Mouse (Mus musculus) bone marrow, adult 2 months (tissue): ENCODE measurements around the gene Tmem208. TPM values are rescaled to one million over a fixed set of nuclear protein-coding genes. Genes with fewer than 3 reads are reported as not detected.
A peak's percentile ranks its signal among the peaks of the same experiment; 100 is the strongest.

Source experiments
- H3K27ac ChIP-seq: fragments of 200-500 bp; 2 replicates; pipeline ENCODE4 v1.5.1; 2012; ENCODE audit warnings: low read depth, mild to moderate bottlenecking, control low read depth, inconsistent platforms, low read length; ENCODE audit not compliant: control insufficient read depth, poor library complexity, insufficient read depth
- H3K4me1 ChIP-seq: fragments of 200-500 bp; 2 replicates; pipeline ENCODE4 v1.6.1; 2011; ENCODE audit warnings: low read length; ENCODE audit not compliant: control insufficient read depth, insufficient read depth
- H3K4me3 ChIP-seq: fragments of 200-500 bp; replicated peaks from 2 replicates; pipeline ENCODE3; 2011; ENCODE audit warnings: mild to moderate bottlenecking, low read depth, low read length, control low read depth; ENCODE audit not compliant: control insufficient read depth
- CTCF ChIP-seq: fragments of 200-500 bp; IDR thresholded peaks from 2 replicates; pipeline ENCODE4 v1.5.1; 2011; ENCODE audit warnings: low read length, control low read depth; ENCODE audit not compliant: control insufficient read depth, insufficient read depth
- POLR2A ChIP-seq: fragments of 200-500 bp; IDR thresholded peaks from 2 replicates; pipeline ENCODE4 v1.6.1; 2011; ENCODE audit warnings: low read depth, mild to moderate bottlenecking, control low read depth, low read length, borderline replicate concordance; ENCODE audit not compliant: control insufficient read depth
- WGBS: fragments of 180-500 bp; shearing (Covaris S2); methylation state at CpG from one replicate; pipeline ENCODE4 v1.1.7; 2018; 5-methylcytosine and 5-hydroxymethylcytosine counted together
- polyA plus RNA-seq: library from polyadenylated mRNA; stranded (reverse); fragments of >200 nt; gene quantifications from 2 replicates; pipeline ENCODE4 v1.2.4, GENCODE M21; 2011; ENCODE audit warnings: low replicate concordance; ENCODE audit not compliant: missing spikeins, insufficient read depth, insufficient read length

The Tmem208 gene
- polyA plus RNA-seq, result 81.6 and 140 TPM in 2 replicates

GRCm38 (mm10) chr8:105326141-105326672, at the start of gene Tmem208, which contains the start of gene Lrrc29:
Gene Tmem208, plus strand, starts transcription at chr8:105326354.
Gene Lrrc29, minus strand, starts transcription at chr8:105326278.
- peak within 1 kb of the TSS; percentile 82 for H3K4me3 ChIP-seq
- under 1% methylated on average over 36 of the region's 36 CpGs for WGBS
- TF ChIP-seq POLR2A, result peak; percentile 94; the same call in 1 of the 2 replicates
- TF ChIP-seq CTCF, result peak; percentile 46
- H3K27ac ChIP-seq, result peak within 1 kb of the TSS; percentile 48
- peaks cover 1% of the 10 kb centered on the region; the same call in 1 of the 2 replicates for H3K4me1 ChIP-seq

GRCm38 (mm10) chr8:105278911-105279334, 47.2 kb upstream of the Tmem208 start:
- Histone ChIP-seq H3K4me1 (peaks cover 1% of the 10 kb centered on the region), H3K27ac (no peak overlapping the region), H3K4me3 (no peak overlapping the region)
- TF ChIP-seq POLR2A (no peak; the same call in 1 of the 2 replicates), CTCF (no peak)
- under 1% methylated on average over 28 of the region's 28 CpGs for WGBS

GRCm38 (mm10) chr8:105280567-105280966, 45.6 kb upstream of the Tmem208 start:
- Histone ChIP-seq H3K4me3 (no peak overlapping the region), H3K27ac (no peak overlapping the region), H3K4me1 (peaks cover 1% of the 10 kb centered on the region)
- WGBS, result 47% methylated on average over 3 of the region's 3 CpGs
- TF ChIP-seq CTCF (no peak), POLR2A (no peak)

GRCm38 (mm10) chr8:105281821-105282220, 44.3 kb upstream of the Tmem208 start:
- Histone ChIP-seq H3K27ac (no peak overlapping the region), H3K4me1 (peaks cover 1% of the 10 kb centered on the region), H3K4me3 (no peak overlapping the region)
- no peak for TF ChIP-seq CTCF
- WGBS, result 86% methylated on average over 12 of the region's 12 CpGs

GRCm38 (mm10) chr8:105282239-105282638, 43.9 kb upstream of the Tmem208 start:
- Histone ChIP-seq H3K27ac (no peak overlapping the region), H3K4me3 (no peak overlapping the region), H3K4me1 (peaks cover 1% of the 10 kb centered on the region)
- WGBS, result 60% methylated on average over 4 of the region's 4 CpGs
- TF ChIP-seq POLR2A (no peak), CTCF (no peak)

GRCm38 (mm10) chr8:105283074-105283473, 43.1 kb upstream of the Tmem208 start:
- 61% methylated on average over 23 of the region's 23 CpGs for WGBS

GRCm38 (mm10) chr8:105285514-105285913, 40.6 kb upstream of the Tmem208 start:
- WGBS, result 84% methylated on average over 12 of the region's 12 CpGs
- peaks cover 4% of the 10 kb centered on the region for H3K4me1 ChIP-seq
- H3K4me3 ChIP-seq, result no peak overlapping the region
- no peak for TF ChIP-seq POLR2A
- TF ChIP-seq CTCF, result no peak
- no peak overlapping the region for H3K27ac ChIP-seq

More at GRCm38 (mm10) chr8:105283074-105283473, 43.1 kb upstream of the Tmem208 start:
- no peak for TF ChIP-seq POLR2A
- TF ChIP-seq CTCF, result peak; percentile 78
- Histone ChIP-seq H3K4me1 (peaks cover 1% of the 10 kb centered on the region), H3K27ac (no peak overlapping the region), H3K4me3 (no peak overlapping the region)

- H3K4me3 ChIP-seq, result no peak overlapping the region
- TF ChIP-seq CTCF (no peak), POLR2A (no peak)
- 79% methylated on average over 4 of the region's 4 CpGs for WGBS
- peaks cover 4% of the 10 kb centered on the region for H3K4me1 ChIP-seq
- H3K27ac ChIP-seq, result no peak overlapping the region
Observed at GRCm38 (mm10) chr8:105286907-105287306, 39.2 kb upstream of the Tmem208 start.
